Mouse (Mus musculus): ENCODE results near the gene Mylk.
A peak's percentile ranks its signal among the peaks of the same experiment; 100 is the strongest.
"Not testable (repeated sequence)": the region's sequence is repeated elsewhere in the genome, so short reads cannot be mapped to it uniquely, and the experiment has no call there.

Gene Mylk

DNA sequence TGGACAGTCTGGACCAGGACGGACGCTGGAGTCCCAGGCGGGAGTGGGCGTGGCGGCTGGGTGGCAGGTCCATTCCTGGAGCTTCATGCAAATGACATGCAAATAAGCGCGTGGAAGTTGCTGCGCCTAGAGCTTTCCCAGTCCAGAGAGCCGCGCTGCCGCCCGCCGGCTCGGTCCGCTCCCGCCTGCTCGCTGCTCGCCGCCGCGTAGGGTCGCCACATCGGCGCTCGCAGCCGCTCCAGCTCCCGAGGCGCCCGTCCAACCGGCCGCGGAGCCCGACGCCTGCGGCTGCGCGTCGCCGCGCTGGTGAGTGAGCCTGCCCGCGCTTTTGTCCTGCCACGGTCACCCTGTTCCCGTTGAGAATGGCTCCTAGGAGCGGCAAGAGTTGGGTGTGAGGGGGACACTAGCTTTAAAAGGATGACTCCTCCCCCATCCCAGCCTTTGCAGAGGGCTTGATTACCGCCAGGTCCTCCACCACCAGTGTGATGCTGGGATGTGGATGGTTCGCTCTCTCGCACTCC, at the start of gene Mylk:
Gene Mylk (plus strand): TSS at position 146 of the 521 bp plus-strand sequence.
- peak; percentile 77 to 78 for DNase-seq (ENCODE audit: low spot score in 2 of 2)

DNA sequence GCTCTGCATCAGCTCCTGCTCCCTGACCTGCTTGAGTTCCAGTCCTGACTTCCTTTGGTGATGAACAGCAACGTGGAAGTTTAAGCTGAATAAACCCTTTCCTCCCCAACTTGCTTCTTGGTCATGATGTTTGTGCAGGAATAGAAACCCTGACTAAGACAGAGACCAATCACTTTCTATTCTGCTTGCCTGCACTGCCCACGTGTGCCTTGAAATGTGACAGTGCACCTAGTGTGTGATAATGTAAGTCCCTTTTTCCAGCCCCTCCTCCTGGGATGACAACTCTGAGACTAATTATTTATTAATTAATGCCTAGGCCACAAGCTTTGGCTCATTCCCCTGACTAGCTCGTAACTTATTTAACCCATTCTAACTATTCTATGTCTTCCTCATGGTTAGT, 46.3 kb upstream of the Mylk start:
- DNase-seq (ENCODE audit: low spot score in 2 of 2): not testable (repeated sequence)

DNA sequence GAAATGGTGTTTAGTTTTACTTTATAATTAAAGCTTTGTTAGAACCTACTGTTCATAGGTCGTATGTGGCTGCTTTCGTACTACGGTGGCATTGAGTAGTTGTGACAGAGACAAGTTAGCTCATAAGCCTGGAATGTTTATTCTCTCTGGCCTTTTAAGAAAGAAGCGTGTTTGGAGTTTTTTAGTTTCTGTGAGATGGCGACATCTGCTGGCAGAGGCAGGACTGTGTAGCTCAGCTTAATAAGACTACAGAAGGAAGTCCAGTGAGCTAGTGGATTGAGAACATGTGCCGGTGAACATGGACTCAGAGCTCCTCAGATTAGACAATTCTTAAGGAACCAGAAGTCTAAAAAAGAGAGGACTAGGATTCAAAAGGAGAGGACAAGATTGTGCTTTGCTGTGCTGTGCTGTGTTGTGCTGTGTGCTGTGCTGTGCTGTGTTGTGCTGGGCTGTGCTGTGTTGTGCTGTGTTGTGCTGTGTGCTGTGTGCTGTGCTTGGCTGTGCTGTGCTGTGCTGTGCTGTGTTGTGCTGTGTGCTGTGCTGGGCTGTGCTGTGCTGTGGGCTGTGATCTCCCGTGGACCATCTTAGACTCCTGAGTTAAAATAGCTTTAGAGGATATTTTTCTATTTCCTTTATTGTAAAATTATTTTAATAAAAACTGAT, 44.7 kb upstream of the Mylk start:
- peak; percentile 26 to 68 for DNase-seq (ENCODE audit: low spot score in 2 of 2)

DNA sequence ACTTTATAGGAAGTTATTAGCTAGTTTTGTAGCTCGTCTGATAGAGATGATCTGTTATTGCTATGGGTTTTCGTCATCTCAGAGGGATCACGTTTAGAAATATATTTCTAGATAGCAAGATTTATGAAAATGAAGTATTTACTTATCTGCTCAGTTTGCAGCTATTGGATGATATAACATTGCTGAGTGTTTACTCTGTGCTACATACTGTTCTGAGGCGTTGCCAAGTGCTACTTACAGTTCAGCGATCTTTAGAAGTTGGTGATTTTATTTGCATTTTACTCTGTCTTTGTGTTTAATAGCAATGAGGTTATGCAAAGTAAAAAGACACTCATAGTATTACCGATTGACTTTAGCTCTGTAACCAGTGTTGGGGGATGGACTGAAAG, 44.2 kb upstream of the Mylk start:
- DNase-seq (ENCODE audit: low spot score in 2 of 2): no peak

DNA sequence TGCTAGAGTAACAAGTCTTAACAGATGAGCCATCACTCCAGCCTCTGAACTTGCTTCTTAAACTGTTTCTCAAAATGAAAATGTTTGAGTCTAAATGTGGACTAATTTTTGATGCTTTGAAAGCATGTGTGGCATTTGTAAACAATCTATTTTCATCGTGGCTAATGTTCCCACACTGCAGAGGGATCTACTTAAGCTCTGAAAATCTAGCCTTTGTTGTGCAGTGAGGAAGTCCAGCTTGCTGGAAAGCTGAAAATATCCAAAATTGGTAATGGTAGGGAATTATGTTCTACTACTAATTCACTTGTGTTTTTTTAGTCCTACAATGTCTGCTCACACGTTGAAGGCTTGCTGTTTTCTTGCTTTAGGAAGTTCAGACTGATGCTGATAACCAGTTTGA, 39.0 kb upstream of the Mylk start:
- no peak for DNase-seq (ENCODE audit: low spot score in 2 of 2)

DNA sequence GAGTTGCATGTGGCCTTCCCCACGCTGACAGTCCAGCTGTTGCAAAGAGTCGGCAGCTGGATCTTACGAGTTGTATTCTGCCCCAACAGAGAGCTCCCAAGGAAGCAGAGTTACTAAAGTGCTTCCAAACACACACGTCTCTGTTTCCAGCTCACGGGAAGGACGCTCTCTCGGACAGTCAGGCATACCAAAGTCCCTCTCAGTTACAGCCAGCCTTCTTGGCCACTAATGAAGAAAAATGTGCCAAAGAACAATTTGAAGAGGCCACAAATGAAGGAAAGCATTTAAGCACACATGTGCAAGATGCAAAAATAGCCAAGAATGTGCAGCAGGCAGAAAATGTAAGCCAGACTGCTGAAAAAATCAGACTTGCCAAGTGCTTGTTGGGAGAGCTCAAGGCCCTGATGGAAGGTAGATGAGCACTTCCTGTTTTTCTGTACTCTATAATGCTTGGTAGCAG, 38.5 kb upstream of the Mylk start:
- DNase-seq (ENCODE audit: low spot score in 2 of 2): peak; percentile 24 to 49

DNA sequence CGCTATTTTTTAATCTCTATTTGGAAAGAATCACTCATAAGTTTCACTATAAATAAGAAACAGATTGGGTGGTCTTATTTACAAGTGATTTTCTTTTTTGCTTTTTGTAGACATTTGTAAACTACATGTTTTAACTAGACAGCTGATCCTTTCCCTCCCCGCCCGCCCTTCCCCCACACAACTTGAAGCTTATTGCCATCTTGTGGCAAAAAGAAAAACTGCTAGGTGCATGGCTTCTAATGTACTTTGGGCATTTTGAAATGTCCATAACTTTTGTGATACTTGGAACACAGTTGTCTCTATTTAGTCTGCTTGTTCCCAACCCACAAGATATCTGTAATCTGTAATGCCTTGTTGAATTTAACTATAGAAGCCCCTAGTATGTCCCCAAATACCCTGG, 33.5 kb upstream of the Mylk start:
- no peak for DNase-seq (ENCODE audit: low spot score in 2 of 2)

DNA sequence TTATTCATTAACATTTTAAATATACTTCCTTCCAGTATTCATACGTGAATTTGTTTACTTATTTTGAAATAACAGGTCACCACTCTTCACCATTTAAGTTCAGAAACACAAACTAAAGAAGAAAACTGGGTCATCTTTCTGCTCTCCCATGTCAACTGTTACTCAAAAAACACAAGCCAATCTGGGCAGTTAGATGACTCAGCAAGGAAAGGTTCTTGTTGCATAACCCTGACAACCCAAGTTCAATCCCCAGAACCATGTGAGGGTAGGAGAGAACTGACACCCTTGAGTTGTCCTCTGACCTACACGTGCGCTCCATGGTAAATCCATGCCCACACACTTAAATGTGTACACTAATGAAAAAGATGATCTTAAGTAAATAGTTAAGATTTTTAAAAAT, 19.9 kb upstream of the Mylk start:
- DNase-seq (ENCODE audit: low spot score in 2 of 2): no peak

DNA sequence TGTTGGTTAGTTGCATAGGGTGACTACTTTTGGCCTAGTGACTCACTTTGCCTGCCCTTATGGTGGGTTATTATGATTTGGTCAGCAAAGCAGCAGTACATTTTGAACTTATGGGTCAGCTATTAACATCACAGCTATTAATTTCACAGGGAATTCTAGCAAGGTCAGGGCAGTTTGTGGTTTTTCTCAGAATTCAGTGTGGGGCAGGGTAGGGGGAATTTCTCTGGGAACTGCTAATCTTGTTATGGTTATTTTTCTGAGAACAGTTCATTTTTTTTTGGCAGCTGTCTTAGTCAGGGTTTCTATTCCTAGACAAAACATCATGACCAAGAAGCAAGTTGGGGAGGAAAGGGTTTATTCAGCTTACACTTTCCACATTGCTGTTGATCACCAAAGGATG, 16.4 kb upstream of the Mylk start:
- not testable (repeated sequence) for DNase-seq (ENCODE audit: low spot score in 2 of 2)

DNA sequence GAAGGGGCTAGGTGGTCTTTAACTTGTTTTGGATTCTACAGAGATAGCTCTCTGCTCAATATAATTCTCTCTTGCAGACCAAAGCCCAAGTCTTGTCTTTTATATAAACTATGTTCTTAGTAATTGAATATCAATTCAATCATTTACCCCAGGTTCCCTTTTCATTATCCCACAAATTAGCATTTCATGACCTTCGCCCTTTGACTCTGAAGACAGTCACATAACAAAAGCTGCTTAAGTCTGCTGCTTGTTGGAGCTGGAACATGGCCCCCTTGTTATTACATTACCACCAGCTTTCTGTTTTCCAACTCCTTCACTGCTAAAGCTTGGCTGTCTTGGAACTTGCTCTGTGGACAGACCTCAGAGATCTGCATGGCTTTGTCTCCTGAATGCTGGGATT, 15.6 kb upstream of the Mylk start:
- DNase-seq (ENCODE audit: low spot score in 2 of 2): no peak

DNA sequence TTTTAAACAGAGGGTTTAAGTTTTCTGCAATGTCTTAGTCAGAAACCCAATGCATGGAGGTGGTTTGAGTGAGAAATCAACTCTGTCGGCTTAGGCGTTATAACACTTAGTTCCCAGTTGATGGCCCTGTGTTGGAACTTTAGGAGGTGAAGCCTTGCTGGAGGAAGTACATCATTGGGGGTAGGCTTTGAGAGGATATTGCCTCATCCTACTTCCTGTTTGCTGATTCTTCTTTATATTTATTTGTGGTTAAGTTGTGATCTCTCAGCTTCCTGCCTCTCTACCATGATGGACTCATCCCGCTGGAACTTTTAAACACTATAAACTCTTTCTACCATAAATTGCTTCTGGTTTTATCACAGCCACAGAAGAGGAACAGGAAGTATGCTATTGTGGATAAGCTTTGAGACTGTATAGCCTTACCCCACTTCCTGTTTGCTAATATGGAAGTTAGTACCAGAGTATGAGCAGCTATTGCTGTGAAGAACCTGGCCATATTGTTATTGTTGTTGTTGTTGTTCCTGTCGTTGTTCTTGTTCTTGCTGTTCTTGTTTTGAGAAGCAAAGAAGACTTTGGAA, 6.3 kb upstream of the Mylk start:
- no peak for DNase-seq (ENCODE audit: low spot score in 2 of 2)

DNA sequence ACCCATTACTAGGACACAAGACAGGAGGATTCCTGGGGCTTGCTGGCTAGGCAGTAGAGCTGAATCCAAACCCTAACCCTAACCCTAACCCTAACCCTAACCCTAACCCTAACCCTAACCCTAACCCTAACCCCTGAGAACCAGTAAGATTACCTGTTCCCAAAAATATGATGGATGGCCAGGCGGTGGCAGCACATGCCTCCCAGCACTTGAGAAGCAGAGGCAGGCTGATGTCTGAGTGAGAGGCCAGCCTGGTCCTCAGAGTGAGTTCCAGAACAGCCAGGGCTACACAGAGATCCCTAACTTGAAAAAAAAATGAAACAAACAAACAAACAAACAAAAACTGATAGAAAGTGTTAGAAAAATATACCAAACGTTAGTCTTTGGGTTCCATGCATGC, 2.1 kb upstream of the Mylk start:
- DNase-seq (ENCODE audit: low spot score in 2 of 2): no peak

DNA sequence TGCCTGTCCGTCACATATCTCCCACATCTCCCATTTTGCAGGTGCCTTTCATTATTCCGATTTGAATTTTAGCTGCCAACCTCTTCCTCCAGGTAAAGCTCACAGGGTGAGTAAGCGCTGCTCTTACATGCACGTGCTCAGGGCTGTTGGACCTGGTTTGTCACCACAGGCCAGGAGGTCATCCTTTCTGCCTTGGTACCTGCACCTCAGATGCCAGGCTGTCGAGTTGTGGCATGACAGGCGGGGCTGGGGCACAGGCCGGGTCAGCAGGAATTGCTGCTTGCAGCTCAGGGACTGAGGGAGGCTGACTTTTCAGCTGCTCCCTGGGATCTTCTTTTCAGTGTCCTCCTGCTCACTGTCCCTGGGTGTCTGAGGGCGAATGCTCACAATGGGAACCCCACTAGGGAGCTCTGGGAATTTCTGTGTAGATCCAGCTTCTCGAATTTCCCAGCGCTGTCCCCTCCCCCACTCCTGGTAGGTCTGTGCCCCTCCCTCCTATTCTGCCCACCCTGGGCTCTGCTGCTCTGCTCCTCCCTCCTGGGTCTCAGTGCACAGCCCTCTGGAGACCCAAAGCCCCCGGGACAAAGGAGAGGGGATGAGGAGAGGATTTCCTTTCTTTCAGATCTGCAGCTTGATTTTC, 3.2 kb downstream of the Mylk start:
- DNase-seq (ENCODE audit: low spot score in 2 of 2): no peak

DNA sequence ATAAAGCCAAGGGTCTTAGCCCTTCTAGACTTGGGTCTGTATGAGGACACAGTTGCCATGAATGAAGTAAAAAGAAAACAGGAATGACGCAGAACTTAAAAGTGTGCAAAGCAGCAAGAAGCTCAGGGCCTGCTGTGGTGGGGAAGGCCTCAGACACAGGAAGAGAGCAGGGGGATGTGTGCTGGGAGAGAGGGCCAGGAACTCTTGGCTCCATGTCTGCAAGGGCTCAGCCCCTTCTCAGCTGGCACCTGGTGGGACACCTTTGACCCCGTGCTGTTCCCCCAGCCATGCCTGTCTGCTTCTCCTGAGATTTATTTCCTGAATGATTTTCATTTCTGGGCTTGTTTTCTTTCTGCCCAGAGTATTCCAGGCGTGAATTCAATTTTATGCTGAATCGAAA, 4.5 kb downstream of the Mylk start:
- DNase-seq (ENCODE audit: low spot score in 2 of 2): no peak

DNA sequence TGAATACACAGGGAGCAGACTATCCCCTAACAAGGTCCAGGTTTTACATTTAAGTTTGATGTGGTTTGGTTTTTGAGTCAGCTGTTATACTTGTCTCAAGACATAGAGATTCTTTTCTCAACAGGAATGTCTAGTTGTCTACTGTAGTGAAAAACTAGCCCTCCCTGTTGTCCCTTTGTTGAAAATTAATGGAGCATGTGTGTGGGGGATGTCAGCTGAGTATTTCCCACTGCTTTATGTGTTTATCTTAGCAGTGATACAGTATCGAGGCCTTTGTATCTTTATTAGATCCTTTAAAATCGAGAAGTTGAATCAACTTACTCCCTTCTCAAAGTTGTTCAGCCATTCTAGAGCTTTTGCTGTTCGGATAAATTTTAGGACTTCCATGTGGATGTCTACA, 7.0 kb downstream of the Mylk start:
- DNase-seq (ENCODE audit: low spot score in 2 of 2): no peak

DNA sequence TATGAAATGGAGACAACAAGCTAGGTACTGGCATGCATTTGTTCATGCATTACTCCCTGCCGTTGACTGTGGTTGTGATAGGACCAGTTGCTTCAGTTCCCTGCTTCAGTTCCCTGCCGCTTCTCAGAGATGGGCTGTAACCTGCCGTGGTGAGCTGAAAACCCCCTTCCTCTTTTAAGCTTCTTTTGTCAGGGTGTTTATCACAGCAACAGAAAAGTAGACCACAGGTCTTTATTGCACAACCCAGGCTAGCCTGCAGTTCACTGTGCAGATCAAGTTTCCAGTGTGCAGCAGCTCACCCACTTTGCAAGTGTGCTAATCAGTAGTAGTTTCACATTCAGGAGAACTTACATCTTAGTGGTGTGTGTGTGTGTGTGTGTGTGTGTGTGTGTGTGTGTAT, 8.0 kb downstream of the Mylk start:
- no peak for DNase-seq (ENCODE audit: low spot score in 2 of 2)

DNA sequence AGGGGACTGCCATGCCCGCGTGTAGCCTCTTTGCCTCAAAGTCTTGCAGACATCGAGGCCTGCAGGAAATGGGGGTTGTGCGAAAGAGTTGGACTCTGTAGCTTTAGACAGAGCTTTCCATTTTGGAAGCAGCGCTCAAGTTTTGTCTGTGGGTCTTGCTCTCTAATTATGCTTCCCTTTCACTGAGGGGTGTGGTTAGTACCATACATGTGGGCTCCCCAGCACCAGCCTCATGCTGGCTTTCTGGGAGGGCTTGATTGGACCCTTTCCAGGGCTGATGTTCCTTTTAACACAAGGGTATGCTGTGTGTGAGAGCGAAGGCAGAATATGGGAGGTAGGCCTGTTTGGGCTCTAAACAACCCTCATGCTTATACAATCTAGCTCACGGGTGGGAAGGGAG, 12.0 kb downstream of the Mylk start:
- no peak for DNase-seq (ENCODE audit: low spot score in 2 of 2)

DNA sequence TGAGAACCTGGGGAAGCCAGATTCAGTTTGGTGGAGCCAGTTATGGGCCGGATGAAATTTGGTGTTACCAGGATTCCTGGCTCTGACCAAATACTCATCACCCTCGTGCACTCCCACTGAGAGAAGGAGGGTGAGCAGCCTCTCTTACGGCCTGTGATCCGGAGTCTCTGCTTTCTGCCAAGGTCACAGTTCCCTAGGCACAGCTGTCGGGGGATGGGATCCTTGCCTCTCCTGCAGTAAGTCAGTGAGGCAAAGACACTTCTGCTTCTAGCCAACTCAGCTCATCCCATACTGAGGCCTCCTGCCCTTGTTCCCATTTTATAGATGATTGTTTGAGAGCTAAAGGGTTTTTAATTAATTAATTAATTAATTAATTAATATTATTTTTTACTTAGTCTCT, 13.2 kb downstream of the Mylk start:
- no peak for DNase-seq (ENCODE audit: low spot score in 2 of 2)

DNA sequence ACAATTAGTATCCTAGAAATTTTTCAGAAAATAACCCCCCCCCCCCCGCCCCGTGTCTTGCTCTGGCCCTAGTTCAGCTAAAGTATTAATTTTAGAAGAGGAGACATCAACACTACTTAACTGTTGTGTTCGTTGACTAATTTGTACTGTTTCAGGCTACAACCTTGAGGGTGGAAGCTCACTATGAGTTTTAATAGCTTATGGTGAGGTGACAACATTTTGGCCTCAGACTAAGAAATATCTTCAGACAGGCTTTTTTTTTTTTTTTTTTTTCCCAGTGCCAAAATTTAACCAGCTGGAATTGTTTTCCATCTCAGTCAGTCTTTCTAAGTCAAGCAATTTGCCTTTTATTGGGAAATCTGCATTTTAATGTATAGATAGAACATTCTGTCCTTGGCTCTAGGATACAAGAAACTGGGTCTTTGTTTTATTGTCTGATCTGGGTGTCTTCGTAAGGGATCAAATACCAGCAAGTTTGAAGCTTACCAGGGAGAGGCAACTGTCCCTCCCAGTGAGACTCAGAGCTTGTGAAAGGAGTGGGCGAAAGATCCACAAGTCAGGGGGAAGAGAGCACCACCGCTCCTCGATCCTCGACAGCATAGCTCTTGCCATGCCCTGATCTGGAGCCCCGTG, 19.1 kb downstream of the Mylk start:
- no peak for DNase-seq (ENCODE audit: low spot score in 2 of 2)

DNA sequence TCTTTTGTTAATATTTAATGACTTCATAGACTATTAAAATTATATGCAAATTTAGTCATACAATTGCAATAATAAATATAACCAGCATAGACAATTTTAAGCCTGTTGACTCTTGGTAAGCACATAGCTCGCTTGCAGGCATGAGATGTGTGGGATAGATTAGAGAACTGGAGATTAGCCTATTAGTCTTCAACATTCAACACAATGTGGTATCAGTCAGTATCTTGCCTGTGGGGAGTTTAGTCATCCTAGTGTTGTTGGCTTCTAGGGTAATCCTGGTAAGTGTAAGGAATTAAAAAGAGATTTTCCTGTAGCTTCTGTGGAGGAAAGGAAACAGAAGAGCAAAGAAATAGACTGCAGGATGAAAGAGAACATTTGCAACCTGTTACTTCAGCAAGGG, 20.7 kb downstream of the Mylk start:
- no peak for DNase-seq (ENCODE audit: low spot score in 2 of 2)

DNA sequence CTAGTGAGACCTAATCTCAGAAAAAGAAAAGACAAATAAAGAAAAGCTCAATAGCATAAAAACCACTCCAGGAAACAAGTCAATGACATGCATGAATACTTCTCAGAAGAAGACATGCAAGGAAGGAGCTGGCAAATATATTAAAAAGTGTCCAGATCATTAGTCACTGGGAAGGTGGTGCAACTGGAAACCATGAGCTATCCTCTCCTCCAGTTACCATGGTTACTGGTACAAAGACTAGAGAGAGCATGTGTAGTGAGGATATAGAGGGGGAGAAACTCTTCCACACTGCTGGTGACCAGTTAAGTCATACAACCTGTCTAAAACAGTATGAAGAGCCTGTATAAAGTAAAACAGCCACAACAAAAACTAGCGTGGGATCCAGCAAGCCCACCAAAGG, 21.2 kb downstream of the Mylk start:
- no peak for DNase-seq (ENCODE audit: low spot score in 2 of 2)

DNA sequence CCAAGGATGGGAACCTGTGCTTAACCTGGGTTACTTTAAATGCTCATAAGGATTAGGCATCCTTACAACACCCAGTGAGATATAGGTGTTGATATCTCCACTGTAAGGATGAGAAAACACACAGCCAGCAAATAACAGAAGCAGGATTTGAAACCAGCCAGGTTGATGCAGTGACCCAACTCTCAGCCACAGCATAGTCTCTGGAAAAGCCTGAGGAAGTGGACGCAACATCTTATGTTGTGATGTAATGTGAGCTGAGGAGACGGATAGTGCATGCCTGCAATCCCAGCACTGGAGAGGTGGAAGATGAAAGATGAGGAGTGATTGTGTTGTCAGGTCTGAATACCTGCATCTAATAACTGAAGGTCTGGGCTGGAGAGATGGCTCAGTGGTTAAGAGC, 22.4 kb downstream of the Mylk start:
- DNase-seq (ENCODE audit: low spot score in 2 of 2): no peak

DNA sequence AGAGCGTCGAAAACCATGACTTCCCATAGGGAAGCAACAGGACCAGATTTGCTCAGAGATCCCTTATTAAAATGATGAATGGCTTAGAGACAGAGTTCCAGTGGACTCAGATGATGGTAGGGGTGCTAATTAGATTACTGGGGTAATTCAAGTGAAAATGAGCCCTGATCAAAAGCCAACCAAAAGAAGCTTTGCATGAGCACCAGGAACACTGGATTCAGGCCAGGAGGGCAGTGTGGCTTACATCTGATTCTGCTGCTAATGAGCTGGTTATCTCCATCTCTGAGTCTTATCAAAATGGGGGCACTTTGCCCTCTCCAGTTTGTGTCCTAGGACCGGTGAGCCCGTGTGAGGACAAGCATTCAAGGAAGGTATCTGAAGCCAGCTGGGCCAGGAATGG, 23.4 kb downstream of the Mylk start:
- no peak for DNase-seq (ENCODE audit: low spot score in 2 of 2)
